Mouse (Mus musculus): Measurements from ENCODE around the gene Slc5a1. TPM values are rescaled to one million over a fixed set of nuclear protein-coding genes. Genes with fewer than 3 reads are reported as not detected.

Gene Slc5a1
- polyA plus RNA-seq, 1 experiment from 2014 or later, result not detected

- 84% methylated on average over 3 of the region's 3 CpGs for WGBS (ENCODE audit: missing documents)
- H3K4me3 ChIP-seq (ENCODE audit: inconsistent target), result no peak overlapping the region
- no peaks in the 10 kb centered on the region for H3K36me3 ChIP-seq (ENCODE audit: inconsistent target)
- no peaks in the 10 kb centered on the region for H3K79me2 ChIP-seq (ENCODE audit: inconsistent target)
- H3K27ac ChIP-seq, result no peak overlapping the region
These were observed 19.6 kb downstream of the Slc5a1 start for GRCm38 (mm10) chr5:33123658-33124057.

- 82% methylated on average over 4 of the region's 4 CpGs for WGBS (ENCODE audit: missing documents)
- no peaks in the 10 kb centered on the region for H3K79me2 ChIP-seq (ENCODE audit: inconsistent target)
- no peaks in the 10 kb centered on the region for H3K36me3 ChIP-seq (ENCODE audit: inconsistent target)
- no peak overlapping the region for H3K4me3 ChIP-seq (ENCODE audit: inconsistent target)
- no peak overlapping the region for H3K27ac ChIP-seq
These were observed 21.3 kb downstream of the Slc5a1 start for GRCm38 (mm10) chr5:33125318-33125717.

- Histone ChIP-seq H3K4me3 (ENCODE audit: inconsistent target) (no peak overlapping the region), H3K36me3 (ENCODE audit: inconsistent target) (no peaks in the 10 kb centered on the region), H3K27ac (no peak overlapping the region), H3K79me2 (ENCODE audit: inconsistent target) (no peaks in the 10 kb centered on the region)
- 92% methylated on average over 4 of the region's 4 CpGs for WGBS (ENCODE audit: missing documents)
These were observed 30.1 kb downstream of the Slc5a1 start for GRCm38 (mm10) chr5:33134132-33134531.

GRCm38 (mm10) chr5:33135611-33136010 lies 31.6 kb downstream of the Slc5a1 start:
- H3K27ac ChIP-seq, result no peak overlapping the region
- 87% methylated on average over 5 of the region's 5 CpGs for WGBS (ENCODE audit: missing documents)
- no peaks in the 10 kb centered on the region for H3K36me3 ChIP-seq (ENCODE audit: inconsistent target)
- H3K79me2 ChIP-seq (ENCODE audit: inconsistent target), result no peaks in the 10 kb centered on the region
- no peak overlapping the region for H3K4me3 ChIP-seq (ENCODE audit: inconsistent target)

- no peaks in the 10 kb centered on the region for H3K79me2 ChIP-seq (ENCODE audit: inconsistent target)
- no peak overlapping the region for H3K27ac ChIP-seq
- 25% methylated on average over 7 of the region's 7 CpGs for WGBS (ENCODE audit: missing documents)
- no peaks in the 10 kb centered on the region for H3K36me3 ChIP-seq (ENCODE audit: inconsistent target)
- no peak overlapping the region for H3K4me3 ChIP-seq (ENCODE audit: inconsistent target)
These were observed 38.9 kb downstream of the Slc5a1 start for GRCm38 (mm10) chr5:33142790-33143455.

- Histone ChIP-seq H3K36me3 (ENCODE audit: inconsistent target) (no peaks in the 10 kb centered on the region), H3K79me2 (ENCODE audit: inconsistent target) (no peaks in the 10 kb centered on the region), H3K27ac (no peak overlapping the region), H3K4me3 (ENCODE audit: inconsistent target) (no peak overlapping the region)
- 30% methylated on average over 5 of the region's 5 CpGs for WGBS (ENCODE audit: missing documents)
These were observed 40.0 kb downstream of the Slc5a1 start for GRCm38 (mm10) chr5:33144025-33144424.

- H3K79me2 ChIP-seq (ENCODE audit: inconsistent target), result no peaks in the 10 kb centered on the region
- no peaks in the 10 kb centered on the region for H3K36me3 ChIP-seq (ENCODE audit: inconsistent target)
- H3K27ac ChIP-seq, result no peak overlapping the region
- 88% methylated on average over 9 of the region's 9 CpGs for WGBS (ENCODE audit: missing documents)
- H3K4me3 ChIP-seq (ENCODE audit: inconsistent target), result no peak overlapping the region
These were observed 42.8 kb downstream of the Slc5a1 start for GRCm38 (mm10) chr5:33146837-33147236.

- WGBS (ENCODE audit: missing documents), result 84% methylated on average over 6 of the region's 6 CpGs
- Histone ChIP-seq H3K4me3 (ENCODE audit: inconsistent target) (no peak overlapping the region), H3K79me2 (ENCODE audit: inconsistent target) (no peaks in the 10 kb centered on the region), H3K27ac (no peak overlapping the region), H3K36me3 (ENCODE audit: inconsistent target) (no peaks in the 10 kb centered on the region)
These were observed 43.7 kb downstream of the Slc5a1 start for GRCm38 (mm10) chr5:33147691-33148090.

- 17% methylated on average over 7 of the region's 7 CpGs for WGBS (ENCODE audit: missing documents)
- H3K27ac ChIP-seq, result no peak overlapping the region
- no peak overlapping the region for H3K4me3 ChIP-seq (ENCODE audit: inconsistent target)
- H3K79me2 ChIP-seq (ENCODE audit: inconsistent target), result no peaks in the 10 kb centered on the region
- no peaks in the 10 kb centered on the region for H3K36me3 ChIP-seq (ENCODE audit: inconsistent target)
These were observed 89.5 kb downstream of the Slc5a1 start for GRCm38 (mm10) chr5:33193567-33193966.

GRCm38 (mm10) chr5:33195246-33195852 lies 91.3 kb downstream of the Slc5a1 start:
- Histone ChIP-seq H3K36me3 (ENCODE audit: inconsistent target) (no peaks in the 10 kb centered on the region), H3K79me2 (ENCODE audit: inconsistent target) (no peaks in the 10 kb centered on the region), H3K4me3 (ENCODE audit: inconsistent target) (no peak overlapping the region), H3K27ac (no peak overlapping the region)
- WGBS (ENCODE audit: missing documents), result 88% methylated on average over 9 of the region's 9 CpGs

- H3K4me3 ChIP-seq (ENCODE audit: inconsistent target), result no peak overlapping the region
- no peaks in the 10 kb centered on the region for H3K79me2 ChIP-seq (ENCODE audit: inconsistent target)
- H3K36me3 ChIP-seq (ENCODE audit: inconsistent target), result no peaks in the 10 kb centered on the region
- H3K27ac ChIP-seq, result no peak overlapping the region
- 80% methylated on average over 1 of the region's 1 CpGs for WGBS (ENCODE audit: missing documents)
These were observed 96.1 kb downstream of the Slc5a1 start for GRCm38 (mm10) chr5:33200071-33200470.

- H3K27ac ChIP-seq, result no peak overlapping the region
- no peaks in the 10 kb centered on the region for H3K79me2 ChIP-seq (ENCODE audit: inconsistent target)
- no peak overlapping the region for H3K4me3 ChIP-seq (ENCODE audit: inconsistent target)
- 78% methylated on average over 13 of the region's 13 CpGs for WGBS (ENCODE audit: missing documents)
- no peaks in the 10 kb centered on the region for H3K36me3 ChIP-seq (ENCODE audit: inconsistent target)
These were observed 97.7 kb downstream of the Slc5a1 start for GRCm38 (mm10) chr5:33201697-33202096.

GRCm38 (mm10) chr5:33202516-33203170 lies 98.6 kb downstream of the Slc5a1 start:
- 84% methylated on average over 13 of the region's 13 CpGs for WGBS (ENCODE audit: missing documents)
- Histone ChIP-seq H3K36me3 (ENCODE audit: inconsistent target) (no peaks in the 10 kb centered on the region), H3K4me3 (ENCODE audit: inconsistent target) (no peak overlapping the region), H3K27ac (no peak overlapping the region), H3K79me2 (ENCODE audit: inconsistent target) (no peaks in the 10 kb centered on the region)

- Histone ChIP-seq H3K79me2 (ENCODE audit: inconsistent target) (no peaks in the 10 kb centered on the region), H3K27ac (no peak overlapping the region), H3K4me3 (ENCODE audit: inconsistent target) (no peak overlapping the region), H3K36me3 (ENCODE audit: inconsistent target) (no peaks in the 10 kb centered on the region)
- WGBS (ENCODE audit: missing documents), result 80% methylated on average over 6 of the region's 6 CpGs
These were observed 99.1 kb downstream of the Slc5a1 start for GRCm38 (mm10) chr5:33203171-33203565.

GRCm38 (mm10) chr5:33203691-33204242 lies 99.7 kb downstream of the Slc5a1 start:
- Histone ChIP-seq H3K79me2 (ENCODE audit: inconsistent target) (no peaks in the 10 kb centered on the region), H3K4me3 (ENCODE audit: inconsistent target) (no peak overlapping the region)
- WGBS (ENCODE audit: missing documents), result 9% methylated on average over 9 of the region's 9 CpGs

More at GRCm38 (mm10) chr5:33203691-33204242, 99.7 kb downstream of the Slc5a1 start:
- Histone ChIP-seq H3K27ac (no peak overlapping the region), H3K36me3 (ENCODE audit: inconsistent target) (no peaks in the 10 kb centered on the region)

Data from macrophage (primary cell).